Mouse (Mus musculus): Measurements from ENCODE around the gene Dcaf5. TPM values are rescaled to one million over a fixed set of nuclear protein-coding genes. Genes with fewer than 3 reads are reported as not detected.

The Dcaf5 gene
- polyA plus RNA-seq, 1 experiment from 2014 or later = 13.5 TPM

DNA sequence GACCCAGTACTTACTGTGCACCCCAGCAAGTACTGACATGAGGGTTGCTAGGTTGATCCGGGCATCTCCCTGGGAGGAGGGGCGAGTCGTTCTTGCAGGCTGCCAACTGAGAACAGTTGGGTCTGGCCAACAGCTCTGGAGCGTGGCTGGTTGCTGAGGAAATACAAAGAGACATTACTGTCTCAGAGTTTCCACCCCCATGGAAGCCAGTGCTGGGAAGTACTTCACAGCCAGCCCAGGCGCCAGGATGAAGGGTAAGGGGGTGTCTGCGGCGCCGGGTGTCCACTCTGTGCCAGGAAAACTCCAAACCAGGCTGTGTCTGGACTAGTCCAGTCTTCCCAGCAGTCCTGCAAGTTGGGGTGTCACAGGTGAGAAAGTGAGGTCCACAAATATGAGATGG is 145.4 kb downstream of the Dcaf5 start:
- H3K4me1 ChIP-seq = peaks cover 34% of the 10 kb centered on the region
- DNase-seq (ENCODE audit: low spot score) = no peak
- no peaks in the 10 kb centered on the region for H3K9me3 ChIP-seq
- no peak overlapping the region for H3K4me3 ChIP-seq
- H3K27me3 ChIP-seq (replicated peaks; ENCODE audit: low read depth, poor library complexity, severe bottlenecking) = no peaks in the 10 kb centered on the region
- WGBS = 93% methylated on average over 8 of the region's 8 CpGs
- no peaks in the 10 kb centered on the region for H3K36me3 ChIP-seq (replicated peaks)
- H3K27ac ChIP-seq (replicated peaks) = no peak overlapping the region

DNA sequence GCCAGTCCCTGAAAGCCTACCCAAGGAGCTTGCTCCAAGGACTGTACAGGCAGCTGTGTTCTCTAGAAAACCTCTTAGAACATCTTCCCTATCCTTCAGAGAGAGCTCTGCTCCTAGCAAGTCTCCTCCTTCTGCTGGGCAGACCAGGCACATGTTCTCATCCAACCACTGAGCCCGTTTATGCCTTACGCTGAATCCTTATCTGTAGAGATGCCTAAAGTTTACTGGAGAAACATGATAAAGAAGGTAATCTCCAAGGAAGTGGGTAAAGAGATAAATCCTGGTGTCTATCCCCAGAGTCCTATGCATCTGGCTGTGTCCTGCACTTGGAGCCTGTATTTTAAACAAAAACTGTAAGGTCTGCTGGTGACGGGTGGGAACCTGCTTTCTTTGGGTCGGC is 145.9 kb downstream of the Dcaf5 start:
- Histone ChIP-seq H3K9me3 (no peaks in the 10 kb centered on the region), H3K36me3 (replicated peaks) (no peaks in the 10 kb centered on the region), H3K27ac (replicated peaks) (no peak overlapping the region), H3K4me1 (peaks cover 34% of the 10 kb centered on the region), H3K27me3 (replicated peaks; ENCODE audit: low read depth, poor library complexity, severe bottlenecking) (no peaks in the 10 kb centered on the region), H3K4me3 (no peak overlapping the region)
- 92% methylated on average over 4 of the region's 4 CpGs for WGBS
- DNase-seq (ENCODE audit: low spot score) = no peak

DNA sequence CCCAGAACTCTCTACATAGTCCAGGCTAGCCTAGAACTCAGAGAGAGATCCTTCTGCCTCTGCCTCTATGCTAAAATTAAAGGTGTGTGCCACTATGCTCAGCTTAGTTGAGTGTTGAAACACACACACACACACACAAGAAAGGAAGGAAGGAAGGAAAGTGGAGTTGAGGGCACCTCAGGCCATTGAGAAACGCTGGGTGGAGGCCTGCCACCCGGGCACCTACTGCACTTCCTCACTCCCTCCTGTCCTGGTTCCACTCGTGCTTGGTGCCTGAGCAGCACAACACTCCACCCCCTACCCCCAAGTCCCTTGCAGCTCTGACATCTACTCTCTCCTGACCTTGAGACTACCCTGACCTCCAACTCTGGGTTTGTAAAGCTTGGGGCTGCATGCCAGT is 146.7 kb downstream of the Dcaf5 start:
- Histone ChIP-seq H3K36me3 (replicated peaks) (no peaks in the 10 kb centered on the region), H3K27ac (replicated peaks) (no peak overlapping the region; the same call in 1 of the 2 replicates), H3K4me1 (peaks cover 31% of the 10 kb centered on the region), H3K9me3 (no peaks in the 10 kb centered on the region), H3K4me3 (no peak overlapping the region), H3K27me3 (replicated peaks; ENCODE audit: low read depth, poor library complexity, severe bottlenecking) (no peaks in the 10 kb centered on the region)
- no peak for DNase-seq (ENCODE audit: low spot score)
- 77% methylated on average over 3 of the region's 3 CpGs for WGBS

DNA sequence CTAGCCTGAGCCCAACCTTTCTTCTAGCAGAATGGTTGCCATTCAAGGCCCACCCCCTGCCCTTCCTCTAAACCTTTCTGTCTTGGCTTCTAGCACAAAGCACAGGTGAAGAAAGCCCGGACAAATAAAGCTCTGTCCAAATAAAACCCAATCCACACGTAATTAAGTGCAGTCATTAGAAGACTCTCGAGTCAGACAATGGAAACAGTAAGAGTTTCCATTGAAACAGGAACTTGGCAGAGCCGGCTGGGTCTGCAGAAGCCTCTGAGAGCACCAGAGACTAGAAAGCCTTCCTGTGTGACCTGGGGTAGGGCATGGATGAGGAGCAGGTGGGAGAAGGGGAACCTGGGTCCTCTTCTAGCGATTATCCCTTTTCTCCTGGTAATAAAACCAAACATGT is 150.5 kb downstream of the Dcaf5 start:
- H3K9me3 ChIP-seq = no peaks in the 10 kb centered on the region
- H3K36me3 ChIP-seq (replicated peaks) = no peaks in the 10 kb centered on the region
- no peaks in the 10 kb centered on the region for H3K27me3 ChIP-seq (replicated peaks; ENCODE audit: low read depth, poor library complexity, severe bottlenecking)
- H3K27ac ChIP-seq (replicated peaks) = no peak overlapping the region
- H3K4me3 ChIP-seq = no peak overlapping the region
- DNase-seq (ENCODE audit: low spot score) = no peak
- peaks cover 7% of the 10 kb centered on the region for H3K4me1 ChIP-seq
- WGBS = 71% methylated on average over 5 of the region's 5 CpGs

Small RNA genes lying within 50 kb of the gene (microRNA-seq; reads per million reads assigned to microRNA genes)
- 31.4 reads per million, percentile 36 among the genes with 10 or more reads in this experiment for gene Mir1843a

Other genes starting within 250 kb of the Dcaf5 start
- 38.2 and 39.3 TPM in 2 replicates for gene Actn1, start 176.2 kb downstream of the Dcaf5 start, polyA plus RNA-seq (2016; fragmentation: Nextera tagmentation; extraction: Ambion mirVana)
- 30.8 and 32.4 TPM in 2 replicates for gene Exd2, start 26.5 kb upstream of the Dcaf5 start, polyA plus RNA-seq (2016; fragmentation: Nextera tagmentation; extraction: Ambion mirVana)
- gene Galnt16, start 81.7 kb upstream of the Dcaf5 start, polyA plus RNA-seq (2016; fragmentation: Nextera tagmentation; extraction: Ambion mirVana) = 14.1 and 16.4 TPM in 2 replicates
- 24.6 and 25.7 TPM in 2 replicates for gene Slc39a9, start 207.3 kb upstream of the Dcaf5 start, polyA plus RNA-seq (2016; fragmentation: Nextera tagmentation; extraction: Ambion mirVana)
- 502 and 512 TPM in 2 replicates for gene Erh, start 207.7 kb upstream of the Dcaf5 start, polyA plus RNA-seq (2016; fragmentation: Nextera tagmentation; extraction: Ambion mirVana)

Measured in embryonic facial prominence, embryonic 10.5 days (tissue).